Mouse (Mus musculus) frontal cortex, postnatal 36 days (tissue): ENCODE data around the gene Itga3.
"Not testable (repeated sequence)": the region's sequence is repeated elsewhere in the genome, so short reads cannot be mapped to it uniquely, and the experiment has no call there.

Source experiments
- DNase-seq, 2 experiments: peaks; one replicate each; pipeline ENCODE4 v3.0.0; 2022; ENCODE audit warnings: low spot score in 2 of 2

The Itga3 gene

GRCm38 (mm10) chr11:95032945-95033344 lies 43.7 kb downstream of the Itga3 start:
- DNase-seq: no peak

DNA sequence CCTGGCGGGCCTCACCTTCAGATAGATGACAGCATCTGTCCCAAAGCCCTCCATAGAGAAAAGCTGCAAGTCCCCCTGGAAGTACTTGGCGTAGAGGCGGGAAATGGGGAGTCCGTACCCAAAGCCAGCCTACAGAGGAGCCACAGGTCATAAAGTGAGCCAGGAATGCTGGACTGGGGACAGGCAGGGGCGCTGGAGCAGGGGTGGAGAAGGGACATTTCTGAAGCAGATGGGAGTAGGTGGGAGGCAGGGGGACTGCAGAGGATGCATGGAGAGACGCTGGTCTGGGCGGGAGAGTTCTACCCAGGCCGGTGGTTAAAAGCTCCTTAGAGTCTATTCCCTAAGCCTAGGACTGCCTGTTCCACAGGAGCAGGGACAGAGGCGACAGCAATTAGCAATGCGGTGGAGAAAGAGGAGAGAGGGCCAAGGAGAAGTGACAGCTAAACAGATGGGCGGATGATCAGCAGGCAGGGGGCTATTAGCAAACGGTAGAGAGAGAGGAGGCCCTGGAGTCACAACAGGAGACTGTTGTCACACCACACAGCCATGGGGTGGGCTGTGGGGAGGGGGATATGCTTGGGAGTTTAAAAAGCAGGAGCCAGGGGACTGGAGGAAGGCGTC lies 48.6 kb downstream of the Itga3 start:
- DNase-seq: no peak

GRCm38 (mm10) chr11:95026849-95027248 lies 49.8 kb downstream of the Itga3 start:
- DNase-seq: no peak

DNA sequence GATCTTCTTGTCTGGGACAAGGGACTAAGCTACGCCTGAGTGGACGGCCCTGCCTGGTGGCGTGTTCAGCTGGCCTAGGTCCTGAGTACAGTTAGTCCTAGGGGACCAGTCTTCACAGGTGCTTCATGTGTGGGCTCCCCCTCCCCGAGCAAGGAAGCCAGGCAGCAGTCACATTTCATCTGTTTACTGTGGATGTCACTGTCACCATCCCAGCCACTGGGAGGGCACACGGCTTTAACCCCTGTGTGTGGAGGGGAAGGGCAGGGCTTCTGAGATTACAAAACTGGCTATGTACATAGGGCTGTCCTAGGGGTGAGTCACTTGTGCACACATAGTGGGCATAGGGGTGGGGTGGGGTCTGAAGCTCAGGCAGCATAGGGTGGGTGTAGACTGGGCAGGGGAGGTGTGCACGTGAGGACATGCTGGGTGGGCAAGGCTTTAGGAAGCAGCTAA lies 50.5 kb downstream of the Itga3 start:
- no peak for DNase-seq

DNA sequence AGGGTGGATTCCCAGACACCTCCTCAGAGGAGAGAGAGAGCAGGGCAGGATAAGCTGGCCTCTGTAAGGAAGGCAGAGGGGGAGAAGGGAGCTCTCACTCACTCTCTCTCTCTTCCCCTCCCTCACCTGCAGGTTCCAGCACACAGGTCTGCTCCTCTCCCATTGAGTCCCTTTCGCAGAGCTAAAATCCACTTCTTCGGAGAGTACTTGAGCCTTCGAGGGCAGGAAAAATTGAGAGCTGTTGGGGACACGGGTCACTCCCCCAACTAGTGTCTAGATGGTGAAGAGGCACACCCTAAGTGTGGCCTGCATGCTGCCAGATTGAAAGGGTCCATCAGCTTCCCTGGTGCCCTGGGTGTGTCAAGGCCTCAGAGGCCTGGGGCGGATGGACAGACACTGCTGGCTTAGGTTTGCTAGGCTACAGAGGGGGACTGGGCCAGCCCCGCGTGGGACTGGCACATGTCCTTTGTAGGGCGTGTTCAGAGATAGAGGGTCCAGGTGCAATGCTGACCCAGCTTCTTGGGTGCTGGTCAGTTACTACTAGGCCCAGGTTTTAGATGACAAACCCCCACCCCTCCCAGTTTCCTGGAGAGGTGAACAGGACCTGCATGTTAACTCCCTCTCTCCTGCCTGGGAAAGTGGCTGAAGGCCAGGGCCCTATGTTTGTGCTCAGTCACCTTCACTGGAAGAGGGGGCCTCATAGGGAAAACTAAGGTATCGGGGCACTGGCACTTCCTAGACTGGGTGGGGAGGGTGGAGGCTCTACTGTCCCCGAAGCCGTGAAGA lies 51.2 kb downstream of the Itga3 start:
- no peak for DNase-seq

DNA sequence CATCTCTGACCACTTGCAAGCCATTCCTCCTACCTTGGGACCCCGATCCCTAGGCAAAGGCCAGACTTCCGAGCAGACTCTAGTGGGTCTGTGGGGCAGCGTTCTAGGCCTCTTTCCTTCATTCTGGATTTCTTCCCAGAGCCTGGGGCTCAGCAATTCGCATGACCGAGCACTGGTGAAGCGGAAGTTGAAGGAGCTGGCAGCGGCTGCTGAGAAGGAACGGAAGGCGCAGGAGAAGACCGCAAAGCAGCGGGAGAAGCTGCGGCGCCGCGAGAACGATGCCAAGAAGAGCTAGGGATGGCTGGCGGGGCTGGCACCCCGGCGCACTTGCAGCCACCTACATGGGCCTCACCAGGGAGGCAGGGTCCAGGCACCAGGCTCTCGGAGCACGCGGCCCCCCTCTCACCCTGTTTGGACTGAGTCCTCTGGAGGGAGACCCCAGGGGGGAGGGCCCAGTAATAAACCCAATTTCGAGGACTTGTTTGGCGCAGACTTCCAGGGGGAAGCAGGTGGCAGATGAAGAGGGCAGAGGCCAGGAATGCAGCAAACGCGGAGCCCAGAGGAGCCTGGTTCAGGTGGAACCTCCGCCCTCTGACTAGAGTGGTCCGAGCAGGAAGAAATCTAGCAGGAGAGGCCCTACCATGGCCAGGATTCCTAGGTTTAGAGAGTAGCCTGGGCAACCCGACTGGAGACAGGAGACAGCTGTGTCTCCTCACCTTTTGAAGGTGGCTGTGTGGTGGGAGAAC lies 52.0 kb downstream of the Itga3 start:
- peak in 1 of 2 experiments; percentile 56 for DNase-seq

GRCm38 (mm10) chr11:95023481-95023880 lies 53.1 kb downstream of the Itga3 start:
- no peak for DNase-seq

GRCm38 (mm10) chr11:95022237-95022992 lies 54.2 kb downstream of the Itga3 start:
- DNase-seq: no peak

GRCm38 (mm10) chr11:95015484-95015883 lies 61.1 kb downstream of the Itga3 start:
- no peak for DNase-seq

DNA sequence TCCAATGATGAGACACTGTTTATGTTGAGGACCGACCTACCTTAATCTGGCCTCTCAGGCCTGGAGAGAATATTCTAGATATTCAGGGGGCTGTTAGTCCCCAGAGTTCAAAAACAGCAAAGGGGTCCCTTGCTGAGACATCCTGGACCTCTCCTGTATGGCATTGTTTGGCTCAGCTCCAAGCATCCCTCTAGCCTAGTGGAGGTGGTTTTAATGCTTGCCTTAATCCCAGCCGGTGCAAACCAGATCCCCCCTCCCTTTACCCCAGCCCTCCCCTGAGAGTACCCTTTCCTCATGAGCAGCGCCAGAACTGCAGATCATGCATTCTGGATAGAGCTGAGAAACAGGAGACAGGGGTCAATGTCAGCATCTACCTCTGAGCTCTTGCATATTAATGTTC lies 64.1 kb downstream of the Itga3 start:
- DNase-seq: no peak

DNA sequence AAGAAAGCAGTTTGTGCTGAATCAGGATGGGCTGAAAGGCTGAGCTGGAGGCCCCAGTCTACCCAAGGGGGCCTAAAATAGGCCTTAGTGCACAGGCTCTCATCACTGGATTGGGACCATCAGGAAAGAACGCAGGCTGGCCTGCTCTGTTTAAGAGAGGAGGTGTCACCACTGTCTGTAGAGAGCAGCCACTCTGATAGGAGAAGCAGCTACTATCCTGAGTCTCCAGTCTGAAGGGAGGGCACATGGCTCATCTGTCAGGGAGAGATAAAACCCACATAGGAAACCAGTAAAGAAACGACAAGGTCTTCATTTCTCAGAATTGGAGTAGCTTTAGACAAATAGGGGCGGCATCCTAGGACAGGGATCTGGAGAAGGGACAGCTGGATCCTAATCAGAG lies 64.5 kb downstream of the Itga3 start:
- DNase-seq: no peak

- DNase-seq: no peak
These were observed 65.2 kb downstream of the Itga3 start for GRCm38 (mm10) chr11:95011416-95011815.

DNA sequence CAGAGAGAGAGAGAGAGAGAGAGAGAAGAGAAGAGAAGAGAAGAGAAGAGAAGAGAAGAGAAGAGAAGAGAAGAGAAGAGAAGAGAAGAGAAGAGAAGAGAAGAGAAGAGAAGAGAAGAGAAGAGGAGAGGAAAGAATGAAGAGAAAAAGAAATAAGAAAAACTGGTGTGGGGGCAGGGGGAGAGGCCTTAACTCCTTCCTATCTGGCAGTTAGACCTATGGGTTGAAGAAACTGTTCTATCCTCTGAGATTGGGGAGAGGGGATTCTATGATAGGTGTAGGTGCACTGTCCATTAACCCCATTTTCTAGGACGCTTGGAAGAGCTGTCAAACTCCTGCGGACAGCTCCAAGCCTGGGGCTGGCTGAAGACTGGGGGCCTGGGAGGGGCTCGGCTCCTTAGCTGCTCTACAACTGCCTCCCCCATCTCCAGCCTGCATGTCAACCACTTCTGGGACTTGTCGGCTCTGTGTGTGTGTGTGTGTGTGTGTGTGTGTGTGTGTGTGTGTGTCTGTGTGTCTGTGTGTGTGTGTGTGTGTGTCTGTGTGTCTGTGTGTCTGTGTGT lies 65.7 kb downstream of the Itga3 start:
- not testable (repeated sequence) for DNase-seq

DNA sequence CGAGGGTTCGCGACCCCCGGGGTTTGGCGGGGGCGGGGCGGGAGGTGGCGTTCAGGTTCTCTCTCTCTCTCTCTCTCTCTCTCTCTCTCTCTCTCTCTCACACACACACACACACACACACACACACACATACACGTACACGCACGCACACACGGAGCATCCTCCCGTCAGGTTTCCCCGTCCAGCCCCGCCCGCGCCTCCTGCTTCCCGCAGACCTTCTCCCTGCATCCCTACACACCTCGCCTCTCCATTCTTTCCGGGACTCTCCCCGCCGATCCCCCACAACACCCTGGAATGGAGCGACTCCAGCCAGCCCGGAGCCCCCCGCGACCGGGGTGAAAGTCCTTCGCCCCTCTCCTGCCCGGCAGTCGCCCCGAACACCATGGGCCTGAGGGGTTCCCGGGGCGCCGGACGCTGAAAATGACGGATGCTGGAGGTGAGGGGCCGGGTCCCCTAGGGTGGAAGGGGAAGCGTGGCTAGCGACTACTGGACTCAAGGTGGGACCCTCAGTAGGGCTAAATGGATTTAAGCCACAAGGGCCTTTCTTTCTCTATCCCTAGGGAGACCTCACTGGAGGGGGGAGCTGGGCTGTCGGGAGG lies 66.4 kb downstream of the Itga3 start:
- no peak for DNase-seq

DNA sequence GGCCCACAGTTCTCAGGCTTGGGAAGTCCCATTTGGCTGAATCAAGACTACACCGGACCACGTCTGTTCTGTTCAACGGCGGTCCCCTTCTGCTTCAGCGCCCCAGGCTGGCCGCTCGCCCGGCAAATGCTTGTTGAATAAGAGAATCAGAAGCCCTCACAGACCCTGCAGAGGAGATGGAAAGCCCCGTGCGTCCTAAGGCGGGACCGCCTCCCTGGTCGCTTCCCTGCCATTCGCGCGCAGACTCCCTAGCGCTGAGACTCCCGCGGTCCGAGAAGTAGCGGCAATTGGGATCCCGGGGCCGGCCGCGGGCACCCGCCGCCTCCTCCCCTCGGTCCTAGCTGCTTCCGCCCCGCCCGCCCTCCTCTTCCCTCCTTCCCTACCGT lies 67.0 kb downstream of the Itga3 start, which contains the start of gene Samd14:
Samd14 (plus strand) TSS at position 251 of the 386 bp plus-strand sequence.
- peak; percentile 54 to 64 for DNase-seq

GRCm38 (mm10) chr11:95008661-95009628 lies 67.7 kb downstream of the Itga3 start:
- DNase-seq: no peak

- no peak for DNase-seq
These were observed 69.2 kb downstream of the Itga3 start for GRCm38 (mm10) chr11:95007418-95007817.

- peak; percentile 63 to 70 for DNase-seq
These were observed 69.9 kb downstream of the Itga3 start for GRCm38 (mm10) chr11:95006525-95007219.

- DNase-seq: no peak
These were observed 70.6 kb downstream of the Itga3 start for GRCm38 (mm10) chr11:95006038-95006437.

DNA sequence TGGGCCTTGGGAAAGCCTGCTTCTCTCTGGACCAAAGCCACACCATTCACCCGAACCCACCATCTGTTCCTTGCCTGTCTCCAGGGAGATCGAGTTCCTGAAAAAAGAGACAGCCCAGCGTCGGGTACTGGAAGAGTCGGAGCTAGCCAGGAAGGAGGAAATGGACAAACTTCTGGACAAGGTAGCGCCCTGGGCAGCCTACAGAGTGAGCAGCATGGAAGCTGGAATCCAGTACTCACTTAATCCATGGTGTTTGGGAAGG lies 71.7 kb downstream of the Itga3 start:
- DNase-seq: no peak
